Comparison of ENCODE assay signal across 8 mouse cellular contexts in genomic region chr5:115529742-115530446, GRCm38 (mm10). TPM values are rescaled to one million over a fixed set of nuclear protein-coding genes. Genes with fewer than 3 reads are reported as not detected.
DNase-seq lines count a peak whose midpoint lies in the region; ATAC-seq lines count a peak whose summit lies in the region.

No protein-coding gene starts in this region.

- H3K4me1 ChIP-seq in midbrain, embryonic 12.5 days = peaks cover 22% of the 10 kb centered on the region
- peaks cover 10% of the 10 kb centered on the region for H3K4me1 ChIP-seq in midbrain, embryonic 16.5 days (ENCODE audit: control insufficient read depth, insufficient read depth, low read length)
- peaks cover 52% of the 10 kb centered on the region for H3K4me1 ChIP-seq in forebrain, embryonic 15.5 days
- H3K4me1 ChIP-seq in limb, embryonic 12.5 days (replicated peaks) = peaks cover 86% of the 10 kb centered on the region

- intact Hi-C loops in left cerebral cortex, postnatal 25 days (cut with DNase I) = no loop called here

- H3K9ac ChIP-seq in midbrain, embryonic 12.5 days (replicated peaks) = no peak overlapping the region
- H3K9ac ChIP-seq in midbrain, embryonic 16.5 days (ENCODE audit: low read depth, low read length) = no peak overlapping the region
- H3K9ac ChIP-seq in forebrain, embryonic 15.5 days (replicated peaks) = no peak overlapping the region; the same call in 1 of the 2 replicates
- H3K9ac ChIP-seq in limb, embryonic 12.5 days (replicated peaks) = 0 out of 2 replicates have a peak overlapping the region, but pooled peaks have one; percentile 6

- ATAC-seq in midbrain, embryonic 12.5 days (ENCODE audit: low FRiP score, low read depth) = no peak
- no peak for ATAC-seq in midbrain, embryonic 16.5 days
- ATAC-seq in forebrain, embryonic 15.5 days (replicated peaks) = no peak
- ATAC-seq in limb, embryonic 12.5 days (ENCODE audit: insufficient number of reproducible peaks, insufficient read depth, low FRiP score, low TSS enrichment, low read depth) = no peak
- peak; percentile 40 for ATAC-seq in neutrophil, adult 5-6 weeks (ENCODE audit: extremely low read depth, insufficient number of reproducible peaks, low FRiP score, poor library complexity, severe bottlenecking)

- H3K4me3 ChIP-seq in midbrain, embryonic 12.5 days = no peak overlapping the region
- H3K4me3 ChIP-seq in midbrain, embryonic 16.5 days (ENCODE audit: low read depth, low read length) = no peak overlapping the region
- H3K4me3 ChIP-seq in forebrain, embryonic 15.5 days = no peak overlapping the region
- H3K4me3 ChIP-seq in limb, embryonic 12.5 days (replicated peaks) = no peak overlapping the region

- peaks cover 7% of the 10 kb centered on the region; the same call in 1 of the 2 replicates for H3K27me3 ChIP-seq in midbrain, embryonic 12.5 days
- no peaks in the 10 kb centered on the region for H3K27me3 ChIP-seq in midbrain, embryonic 16.5 days (ENCODE audit: control insufficient read depth, insufficient read depth, low read depth, low read length)
- H3K27me3 ChIP-seq in forebrain, embryonic 15.5 days = no peaks in the 10 kb centered on the region
- H3K27me3 ChIP-seq in limb, embryonic 12.5 days = no peaks in the 10 kb centered on the region

- WGBS in midbrain, embryonic 12.5 days = 75% methylated on average over 7 of the region's 7 CpGs
- WGBS in midbrain, embryonic 16.5 days = 79% methylated on average over 7 of the region's 7 CpGs
- 69% methylated on average over 7 of the region's 7 CpGs for WGBS in forebrain, embryonic 15.5 days
- WGBS in limb, embryonic 12.5 days = 59% methylated on average over 7 of the region's 7 CpGs

- H3K27ac ChIP-seq in midbrain, embryonic 12.5 days (replicated peaks) = peak overlapping the region; percentile 30; the same call in 1 of the 2 replicates
- no peak overlapping the region for H3K27ac ChIP-seq in midbrain, embryonic 16.5 days (ENCODE audit: low read length)
- peak overlapping the region; percentile 42 for H3K27ac ChIP-seq in forebrain, embryonic 15.5 days (replicated peaks)
- peak overlapping the region; percentile 74 for H3K27ac ChIP-seq in limb, embryonic 12.5 days

- no peaks in the 10 kb centered on the region for H3K36me3 ChIP-seq in midbrain, embryonic 12.5 days
- H3K36me3 ChIP-seq in midbrain, embryonic 16.5 days (ENCODE audit: control insufficient read depth, insufficient read depth, low read length) = no peaks in the 10 kb centered on the region
- H3K36me3 ChIP-seq in forebrain, embryonic 15.5 days = no peaks in the 10 kb centered on the region
- H3K36me3 ChIP-seq in limb, embryonic 12.5 days = peaks cover 7% of the 10 kb centered on the region; the same call in 1 of the 2 replicates

- H3K9me3 ChIP-seq in midbrain, embryonic 12.5 days = no peaks in the 10 kb centered on the region
- H3K9me3 ChIP-seq in midbrain, embryonic 16.5 days (replicated peaks; ENCODE audit: control insufficient read depth, low read length, poor library complexity, severe bottlenecking) = no peaks in the 10 kb centered on the region
- H3K9me3 ChIP-seq in forebrain, embryonic 15.5 days = no peaks in the 10 kb centered on the region
- H3K9me3 ChIP-seq in limb, embryonic 12.5 days = no peaks in the 10 kb centered on the region

- no peak for DNase-seq in natural killer cell, adult 2 months (ENCODE audit: low spot score in 2 of 2)
- DNase-seq in c-Kit-positive CD71-positive TER-119-positive erythroid progenitor cells, embryonic 14.5 days (ENCODE audit: low spot score) = no peak
- no peak for DNase-seq in left cerebral cortex, postnatal 25 days (ENCODE audit: low spot score in 2 of 2)

- H3K4me2 ChIP-seq in midbrain, embryonic 12.5 days (replicated peaks) = no peak overlapping the region
- no peak overlapping the region for H3K4me2 ChIP-seq in midbrain, embryonic 16.5 days (ENCODE audit: low read length)
- no peak overlapping the region for H3K4me2 ChIP-seq in forebrain, embryonic 15.5 days (replicated peaks)
- no peak overlapping the region for H3K4me2 ChIP-seq in limb, embryonic 12.5 days

RNA-seq across cellular contexts. Expression of gene Pxn, which starts 23.4 kb away (rescaled TPM):
- polyA plus RNA-seq in midbrain, embryonic 12.5 days (2016; fragmentation: Nextera tagmentation; extraction: Ambion mirVana) = 24.0 and 27.2 TPM in 2 replicates
- polyA plus RNA-seq in midbrain, embryonic 16.5 days (2015; fragmentation: Nextera tagmentation; extraction: Ambion mirVana) = 18.3 and 18.5 TPM in 2 replicates
- polyA plus RNA-seq in forebrain, embryonic 15.5 days (2015; fragmentation: Nextera tagmentation; extraction: Ambion mirVana) = 19.1 and 19.7 TPM in 2 replicates
- 40.3 and 47.1 TPM in 2 replicates for polyA plus RNA-seq in limb, embryonic 12.5 days (2016; fragmentation: Nextera tagmentation; extraction: Ambion mirVana)
- 242 and 288 TPM in 2 replicates for total RNA-seq in neutrophil, adult 5-6 weeks (2017)
- 10 to 100 TPM; 19.9 to 21.0 TPM for total RNA-seq in left cerebral cortex, postnatal 25 days (2021)

RNA-seq across cellular contexts. Expression of gene Rplp0, which starts 29.4 kb away (rescaled TPM):
- 863 and 871 TPM in 2 replicates for polyA plus RNA-seq in midbrain, embryonic 12.5 days (2016; fragmentation: Nextera tagmentation; extraction: Ambion mirVana)
- polyA plus RNA-seq in midbrain, embryonic 16.5 days (2015; fragmentation: Nextera tagmentation; extraction: Ambion mirVana) = 794 and 826 TPM in 2 replicates
- 1,000 and 1,018 TPM in 2 replicates for polyA plus RNA-seq in forebrain, embryonic 15.5 days (2015; fragmentation: Nextera tagmentation; extraction: Ambion mirVana)
- 1,237 and 1,243 TPM in 2 replicates for polyA plus RNA-seq in limb, embryonic 12.5 days (2016; fragmentation: Nextera tagmentation; extraction: Ambion mirVana)
- 808 and 842 TPM in 2 replicates for total RNA-seq in neutrophil, adult 5-6 weeks (2017)
- 100 to 1,000 TPM; 208 to 218 TPM for total RNA-seq in left cerebral cortex, postnatal 25 days (2021)

RNA-seq across cellular contexts. Expression of gene Gcn1l1, which starts 35.2 kb away (rescaled TPM):
- 63.1 and 65.3 TPM in 2 replicates for polyA plus RNA-seq in midbrain, embryonic 12.5 days (2016; fragmentation: Nextera tagmentation; extraction: Ambion mirVana)
- 45.1 and 46.7 TPM in 2 replicates for polyA plus RNA-seq in midbrain, embryonic 16.5 days (2015; fragmentation: Nextera tagmentation; extraction: Ambion mirVana)
- polyA plus RNA-seq in forebrain, embryonic 15.5 days (2015; fragmentation: Nextera tagmentation; extraction: Ambion mirVana) = 43.8 and 46.1 TPM in 2 replicates
- 55.4 and 57.4 TPM in 2 replicates for polyA plus RNA-seq in limb, embryonic 12.5 days (2016; fragmentation: Nextera tagmentation; extraction: Ambion mirVana)
- total RNA-seq in neutrophil, adult 5-6 weeks (2017) = 37.0 and 39.8 TPM in 2 replicates
- total RNA-seq in left cerebral cortex, postnatal 25 days (2021) = 10 to 100 TPM; 61.4 to 75.7 TPM

RNA-seq across cellular contexts. Expression of gene Sirt4, which starts 45.4 kb away (rescaled TPM):
- polyA plus RNA-seq in midbrain, embryonic 12.5 days (2016; fragmentation: Nextera tagmentation; extraction: Ambion mirVana) = 24.2 and 26.2 TPM in 2 replicates
- 32.3 and 32.7 TPM in 2 replicates for polyA plus RNA-seq in midbrain, embryonic 16.5 days (2015; fragmentation: Nextera tagmentation; extraction: Ambion mirVana)
- polyA plus RNA-seq in forebrain, embryonic 15.5 days (2015; fragmentation: Nextera tagmentation; extraction: Ambion mirVana) = 34.0 and 34.2 TPM in 2 replicates
- polyA plus RNA-seq in limb, embryonic 12.5 days (2016; fragmentation: Nextera tagmentation; extraction: Ambion mirVana) = 21.9 and 24.9 TPM in 2 replicates
- total RNA-seq in neutrophil, adult 5-6 weeks (2017) = 6.1 and 11.3 TPM in 2 replicates
- total RNA-seq in left cerebral cortex, postnatal 25 days (2021) = 10 to 100 TPM; 31.1 to 34.0 TPM
